Mouse (Mus musculus) hindbrain, embryonic 16.5 days (tissue): ENCODE results near the gene Dlg1. TPM values are rescaled to one million over a fixed set of nuclear protein-coding genes. Genes with fewer than 3 reads are reported as not detected.

Experiments
- ATAC-seq: fragments of 200-750 bp; cut with Nextera tagmentation; 2 replicates; pipeline ENCODE4 v1.8.0; 2017; ENCODE audit warnings: moderate TSS enrichment, moderate library complexity
- H3K27ac ChIP-seq: fragments of 300-500 bp; sonication (generic); 2 replicates; pipeline ENCODE4 v1.5.1; 2014; ENCODE audit warnings: low read depth, mild to moderate bottlenecking, control low read depth, low read length, moderate library complexity
- H3K27me3 ChIP-seq: fragments of 300-500 bp; sonication (generic); replicated peaks from 2 replicates; pipeline ENCODE4 v1.6.1; 2014; ENCODE audit warnings: low read length; ENCODE audit not compliant: control insufficient read depth, insufficient read depth
- H3K36me3 ChIP-seq: fragments of 300-500 bp; sonication (generic); 2 replicates; pipeline ENCODE4 v1.6.1; 2014; ENCODE audit warnings: mild to moderate bottlenecking, low read length, moderate library complexity, mixed read lengths; ENCODE audit not compliant: control insufficient read depth, insufficient read depth
- H3K4me1 ChIP-seq: fragments of 300-500 bp; sonication (generic); 2 replicates; pipeline ENCODE4 v1.6.1; 2014; ENCODE audit warnings: low read depth, low read length; ENCODE audit not compliant: control insufficient read depth, insufficient read depth
- H3K4me2 ChIP-seq: fragments of 300-500 bp; sonication (generic); 2 replicates; pipeline ENCODE4 v1.6.1; 2014; ENCODE audit warnings: mild to moderate bottlenecking, low read length, control low read depth, moderate library complexity
- H3K4me3 ChIP-seq: fragments of 300-500 bp; sonication (generic); 2 replicates; pipeline ENCODE4 v1.5.1; 2014; ENCODE audit warnings: mild to moderate bottlenecking, low read length, control low read depth, moderate library complexity
- H3K9ac ChIP-seq: fragments of 300-500 bp; sonication (generic); 2 replicates; pipeline ENCODE4 v1.6.1; 2014; ENCODE audit warnings: low read depth, mild to moderate bottlenecking, control low read depth, low read length, moderate library complexity
- H3K9me3 ChIP-seq: fragments of 300-500 bp; sonication (generic); 2 replicates; pipeline ENCODE4 v1.6.1; 2014; ENCODE audit warnings: mild to moderate bottlenecking, low read length, moderate library complexity; ENCODE audit not compliant: control insufficient read depth
- WGBS: fragments of 180-500 bp; shearing (Covaris S2); extraction: QIAGEN DNeasy Blood & Tissue Kit; methylation state at CpG from one replicate; pipeline ENCODE4 v1.1.7; 2014; 5-methylcytosine and 5-hydroxymethylcytosine counted together
- polyA plus RNA-seq: library from polyadenylated mRNA; unstranded; fragments of >200 nt; fragmentation: Nextera tagmentation; extraction: Ambion mirVana; gene quantifications from 2 replicates; pipeline ENCODE4 v1.2.1, GENCODE M21; 2015

Gene Dlg1
- polyA plus RNA-seq, 1 experiment from 2014 or later = 12.7 TPM

DNA sequence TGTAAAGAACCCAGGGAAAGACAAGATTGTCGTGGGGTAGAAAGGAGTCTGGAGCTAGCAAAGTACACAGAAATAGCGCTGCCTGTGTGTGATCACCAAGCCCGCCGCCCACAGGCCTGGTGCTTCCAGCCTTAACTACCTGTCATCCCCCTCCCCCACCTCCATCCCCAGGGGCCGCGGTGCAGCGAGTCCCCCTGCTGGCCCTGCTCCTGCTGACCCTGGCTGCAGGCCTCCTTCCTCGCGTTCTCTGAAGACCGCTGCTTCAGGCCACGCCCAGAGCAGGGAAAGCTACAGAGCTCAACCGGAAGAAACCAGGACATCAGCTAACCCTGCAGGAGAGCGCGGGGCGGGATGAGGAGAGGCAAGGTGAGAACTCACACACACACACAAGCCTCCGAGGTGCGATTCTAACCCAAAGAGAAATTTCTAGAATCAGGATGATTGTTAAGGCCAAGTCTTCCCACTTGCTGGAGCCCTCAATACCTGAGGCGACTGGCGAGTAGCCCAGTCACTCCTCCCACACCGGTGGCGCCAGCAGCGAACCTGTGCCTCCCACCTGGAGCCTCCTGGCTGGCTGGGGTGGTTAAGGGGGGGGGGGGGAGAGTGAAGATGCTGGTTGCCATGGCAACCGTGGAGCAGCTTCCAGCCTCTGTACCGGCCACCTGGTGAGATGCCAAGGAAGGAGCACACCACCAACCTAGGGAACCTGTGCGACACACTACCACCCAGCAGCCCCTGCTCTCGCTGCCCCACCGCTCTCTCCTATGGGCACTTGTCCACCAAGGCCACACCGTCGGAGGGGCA is 233.9 kb downstream of the Dlg1 start:
- H3K27me3 ChIP-seq = no peaks in the 10 kb centered on the region
- peak overlapping the region; percentile 36 for H3K4me3 ChIP-seq
- peak; percentile 66 for ATAC-seq
- peak overlapping the region; percentile 73 for H3K27ac ChIP-seq
- H3K4me2 ChIP-seq = peak overlapping the region; percentile 67
- H3K36me3 ChIP-seq = no peaks in the 10 kb centered on the region
- 12% methylated on average over 28 of the region's 29 CpGs for WGBS
- H3K9me3 ChIP-seq = peaks cover 4% of the 10 kb centered on the region
- H3K9ac ChIP-seq = peak overlapping the region; percentile 65
- peaks cover 26% of the 10 kb centered on the region for H3K4me1 ChIP-seq

GRCm38 (mm10) chr16:31898546-31899326 is 235.5 kb downstream of the Dlg1 start:
- Histone ChIP-seq H3K4me3 (no peak overlapping the region), H3K36me3 (no peaks in the 10 kb centered on the region), H3K4me2 (peak overlapping the region; percentile 15; the same call in 1 of the 2 replicates), H3K4me1 (peaks cover 26% of the 10 kb centered on the region), H3K27me3 (no peaks in the 10 kb centered on the region), H3K9ac (no peak overlapping the region), H3K27ac (peak overlapping the region; percentile 74), H3K9me3 (peaks cover 4% of the 10 kb centered on the region)
- 58% methylated on average over 18 of the region's 18 CpGs for WGBS
- ATAC-seq = peak; percentile 84

DNA sequence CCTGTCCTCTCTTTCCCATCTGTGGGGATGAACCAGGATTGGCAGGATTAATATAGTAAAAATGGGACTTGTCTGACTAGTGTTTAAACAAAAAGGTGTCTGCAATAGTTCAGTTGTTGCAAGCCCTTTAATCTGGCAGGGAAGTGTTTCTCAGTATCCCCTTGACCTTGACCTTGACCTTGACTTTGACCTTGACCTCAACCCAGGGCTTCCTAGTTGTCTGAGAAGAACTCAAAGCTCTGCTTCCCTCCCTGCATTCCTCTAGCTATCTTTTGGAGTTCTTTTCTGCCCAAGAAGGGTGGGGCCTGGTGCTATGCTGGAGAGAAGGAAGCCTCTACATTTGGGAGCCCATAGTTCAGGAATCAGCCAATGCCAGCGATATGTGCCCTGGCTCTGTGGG is 238.6 kb downstream of the Dlg1 start:
- H3K4me2 ChIP-seq = no peak overlapping the region
- H3K36me3 ChIP-seq = no peaks in the 10 kb centered on the region
- no peak for ATAC-seq
- peaks cover 4% of the 10 kb centered on the region for H3K9me3 ChIP-seq
- peaks cover 30% of the 10 kb centered on the region for H3K4me1 ChIP-seq
- no peak overlapping the region for H3K9ac ChIP-seq
- no peak overlapping the region for H3K4me3 ChIP-seq
- no peak overlapping the region for H3K27ac ChIP-seq
- 83% methylated on average over 1 of the region's 1 CpGs for WGBS
- no peaks in the 10 kb centered on the region for H3K27me3 ChIP-seq

DNA sequence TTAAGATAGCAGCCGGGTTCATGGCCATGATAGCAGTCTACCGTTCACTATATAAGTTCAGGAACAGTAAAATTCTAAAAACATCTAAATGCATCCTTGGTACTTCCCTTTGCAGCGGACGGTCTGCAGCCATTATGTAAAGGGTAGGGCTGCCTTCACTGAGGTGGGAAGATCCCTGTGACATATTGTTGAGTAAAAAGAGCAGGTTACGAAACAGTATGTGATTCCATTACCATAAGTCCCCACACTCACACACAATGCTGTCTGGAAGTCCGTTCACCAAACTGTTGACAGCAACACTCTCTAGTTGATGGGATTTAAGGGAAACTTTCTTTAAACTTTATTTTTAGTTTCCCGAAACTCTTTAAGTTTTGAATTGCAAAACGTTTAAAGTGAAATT is 240.0 kb downstream of the Dlg1 start:
- Histone ChIP-seq H3K27me3 (no peaks in the 10 kb centered on the region), H3K36me3 (no peaks in the 10 kb centered on the region), H3K27ac (no peak overlapping the region), H3K9ac (no peak overlapping the region), H3K9me3 (peaks cover 4% of the 10 kb centered on the region), H3K4me3 (no peak overlapping the region), H3K4me2 (no peak overlapping the region), H3K4me1 (peaks cover 18% of the 10 kb centered on the region)
- 93% methylated on average over 8 of the region's 8 CpGs for WGBS
- ATAC-seq = no peak

GRCm38 (mm10) chr16:31905331-31905730 is 242.1 kb downstream of the Dlg1 start:
- H3K27me3 ChIP-seq = no peaks in the 10 kb centered on the region
- no peak overlapping the region for H3K4me2 ChIP-seq
- no peak for ATAC-seq
- H3K9ac ChIP-seq = no peak overlapping the region
- H3K27ac ChIP-seq = no peak overlapping the region
- H3K9me3 ChIP-seq = peaks cover under 1% of the 10 kb centered on the region; the same call in 1 of the 2 replicates
- H3K4me1 ChIP-seq = peaks cover 10% of the 10 kb centered on the region
- no peak overlapping the region for H3K4me3 ChIP-seq
- no peaks in the 10 kb centered on the region for H3K36me3 ChIP-seq
- WGBS = 75% methylated on average over 4 of the region's 4 CpGs

DNA sequence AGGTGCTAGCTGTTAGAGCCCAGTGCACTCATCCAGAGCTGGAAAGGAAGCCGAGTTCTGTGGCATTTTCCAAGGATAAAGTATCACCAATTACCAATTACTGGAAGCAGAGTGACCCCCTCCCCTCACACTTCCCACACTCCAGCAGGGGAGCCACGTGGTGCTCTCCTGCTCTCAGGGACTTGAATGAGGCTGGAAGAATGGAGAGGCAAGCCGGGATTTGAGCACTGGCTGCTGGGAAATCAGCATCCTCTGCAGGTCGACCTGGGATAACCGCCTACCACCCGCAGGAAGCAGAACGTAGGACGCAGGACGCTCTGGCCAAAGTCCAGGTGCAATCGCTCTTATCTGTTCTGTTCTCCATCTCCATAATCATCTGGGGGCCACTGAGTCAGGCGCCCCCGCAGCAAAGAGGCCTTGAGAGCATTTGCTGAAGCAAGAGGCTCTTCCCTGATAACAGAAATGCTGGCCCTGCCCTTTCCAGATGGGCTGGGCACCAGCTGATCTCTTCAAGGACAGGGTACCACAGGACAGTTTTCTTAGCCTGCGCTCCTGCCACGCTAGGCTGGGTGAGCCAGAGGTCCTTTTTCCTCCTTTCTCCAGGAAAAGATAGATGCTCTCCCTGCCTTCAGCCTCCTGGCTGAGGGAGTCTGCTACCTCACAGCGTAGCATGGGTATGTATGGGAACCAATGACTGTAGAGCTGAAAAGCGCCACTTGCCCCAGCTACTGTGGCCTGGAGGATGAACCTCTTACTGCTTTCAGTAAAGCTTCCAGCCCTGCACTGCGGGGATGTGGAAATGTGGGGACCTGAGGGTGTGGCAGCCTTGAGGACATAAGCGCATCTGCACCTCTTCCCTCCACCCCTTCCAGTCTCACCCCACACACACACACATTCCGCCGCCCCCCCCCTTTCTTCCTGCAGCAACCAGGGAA is 242.9 kb downstream of the Dlg1 start:
- WGBS = 34% methylated on average over 20 of the region's 20 CpGs
- Histone ChIP-seq H3K4me1 (peaks cover 10% of the 10 kb centered on the region), H3K27ac (peak overlapping the region; percentile 41; the same call in 1 of the 2 replicates), H3K27me3 (no peaks in the 10 kb centered on the region), H3K4me3 (no peak overlapping the region; the same call in 1 of the 2 replicates), H3K4me2 (peak overlapping the region; percentile 49), H3K36me3 (no peaks in the 10 kb centered on the region), H3K9ac (peak overlapping the region; percentile 48), H3K9me3 (no peaks in the 10 kb centered on the region)
- peak; percentile 44 for ATAC-seq

DNA sequence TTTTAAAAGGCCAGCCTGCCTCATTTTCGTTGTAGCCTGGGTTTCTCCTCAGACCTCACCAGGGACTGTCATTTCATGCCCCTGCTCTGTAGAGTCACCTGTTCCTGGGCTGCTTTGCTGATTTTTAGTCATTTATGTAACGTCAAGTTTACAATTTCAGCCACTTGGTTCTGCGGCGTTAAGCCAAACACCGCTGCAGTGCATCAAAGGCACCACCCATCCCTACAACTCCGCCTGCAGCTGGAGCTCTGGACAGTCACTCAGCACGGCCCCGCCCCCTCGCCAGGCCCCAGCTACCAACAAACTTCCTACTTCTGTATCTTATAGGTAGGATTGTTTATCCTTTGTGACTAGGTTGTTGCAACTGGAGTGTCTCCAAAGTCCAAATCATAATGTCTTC is 243.7 kb downstream of the Dlg1 start:
- no peak for ATAC-seq
- Histone ChIP-seq H3K9ac (peak overlapping the region; percentile 48), H3K36me3 (no peaks in the 10 kb centered on the region), H3K4me3 (no peak overlapping the region; the same call in 1 of the 2 replicates), H3K4me2 (peak overlapping the region; percentile 49), H3K27me3 (no peaks in the 10 kb centered on the region), H3K27ac (peak overlapping the region; percentile 41; the same call in 1 of the 2 replicates), H3K4me1 (peaks cover 10% of the 10 kb centered on the region), H3K9me3 (no peaks in the 10 kb centered on the region)
- 11% methylated on average over 9 of the region's 9 CpGs for WGBS

GRCm38 (mm10) chr16:31908959-31909358 is 245.7 kb downstream of the Dlg1 start:
- Histone ChIP-seq H3K9ac (no peak overlapping the region), H3K4me1 (peaks cover 10% of the 10 kb centered on the region), H3K4me3 (no peak overlapping the region), H3K9me3 (no peaks in the 10 kb centered on the region), H3K4me2 (no peak overlapping the region), H3K27ac (no peak overlapping the region), H3K36me3 (no peaks in the 10 kb centered on the region), H3K27me3 (no peaks in the 10 kb centered on the region)
- 64% methylated on average over 11 of the region's 11 CpGs for WGBS
- no peak for ATAC-seq
